Mouse (Mus musculus) hindbrain, embryonic 14.5 days (tissue): Measurements from ENCODE around the gene Zfp988. TPM values are rescaled to one million over a fixed set of nuclear protein-coding genes. Genes with fewer than 3 reads are reported as not detected.
"Not testable (repeated sequence)": the region's sequence is repeated elsewhere in the genome, so short reads cannot be mapped to it uniquely, and the experiment has no call there.

Source experiments
- ATAC-seq: fragments of 200-750 bp; cut with Nextera tagmentation; 2 replicates; pipeline ENCODE4 v1.8.0; 2017; ENCODE audit warnings: moderate number of reproducible peaks, mild to moderate bottlenecking, moderate TSS enrichment, moderate library complexity; ENCODE audit not compliant: low FRiP score
- DNase-seq: peaks from one replicate; pipeline ENCODE4 v3.0.0-alpha.2; 2015; ENCODE audit warnings: low spot score
- H3K27ac ChIP-seq: fragments of 300-500 bp; sonication (generic); 2 replicates; pipeline ENCODE4 v1.5.1; 2014; ENCODE audit warnings: mild to moderate bottlenecking, moderate library complexity
- H3K27me3 ChIP-seq: fragments of 300-500 bp; sonication (generic); 2 replicates; pipeline ENCODE4 v1.6.1; 2014; ENCODE audit warnings: mild to moderate bottlenecking, low read length, mixed read lengths; ENCODE audit not compliant: control insufficient read depth, insufficient read depth
- H3K36me3 ChIP-seq: fragments of 300-500 bp; sonication (generic); replicated peaks from 2 replicates; pipeline ENCODE4 v1.6.1; 2014; ENCODE audit not compliant: control insufficient read depth, insufficient read depth
- H3K4me1 ChIP-seq: fragments of 300-500 bp; sonication (generic); replicated peaks from 2 replicates; pipeline ENCODE4 v1.6.1; 2014; ENCODE audit warnings: antibody characterized with exemption, low read length, mixed read lengths; ENCODE audit not compliant: control insufficient read depth, insufficient read depth
- H3K4me2 ChIP-seq: fragments of 300-500 bp; sonication (generic); replicated peaks from 2 replicates; pipeline ENCODE4 v1.6.1; 2014; ENCODE audit warnings: mild to moderate bottlenecking, moderate library complexity
- H3K4me3 ChIP-seq: fragments of 300-500 bp; sonication (generic); replicated peaks from 2 replicates; pipeline ENCODE4 v1.5.1; 2014; ENCODE audit warnings: mild to moderate bottlenecking, low read length
- H3K9ac ChIP-seq: fragments of 300-500 bp; sonication (generic); 2 replicates; pipeline ENCODE4 v1.6.1; 2014
- H3K9me3 ChIP-seq: fragments of 300-500 bp; sonication (generic); 2 replicates; pipeline ENCODE4 v1.6.1; 2016; ENCODE audit warnings: low read length; ENCODE audit not compliant: control insufficient read depth
- WGBS: fragments of 180-500 bp; shearing (Covaris S2); extraction: QIAGEN DNeasy Blood & Tissue Kit; methylation state at CpG from one replicate; pipeline ENCODE4 v1.1.7; 2014; 5-methylcytosine and 5-hydroxymethylcytosine counted together
- polyA plus RNA-seq: library from polyadenylated mRNA; unstranded; fragments of >200 nt; fragmentation: Nextera tagmentation; extraction: Ambion mirVana; gene quantifications from 2 replicates; pipeline ENCODE4 v1.2.1, GENCODE M21; 2014

Gene Zfp988
- polyA plus RNA-seq, 1 experiment from 2014 or later, result 0.19 TPM

GRCm38 (mm10) chr4:147383199-147383598 lies 77.7 kb downstream of the Zfp988 start:
- not testable (repeated sequence) for H3K4me3 ChIP-seq, ATAC-seq, H3K27me3 ChIP-seq, H3K9me3 ChIP-seq, H3K9ac ChIP-seq, H3K27ac ChIP-seq, H3K36me3 ChIP-seq, DNase-seq, H3K4me2 ChIP-seq, H3K4me1 ChIP-seq
- 78% methylated on average over 2 of the region's 4 CpGs for WGBS

Other genes starting within 250 kb of the Zfp988 start
- gene Zfp991, start 173.6 kb upstream of the Zfp988 start, polyA plus RNA-seq, result 8.6 and 8.8 TPM in 2 replicates
- gene Zfp978, start 55.6 kb downstream of the Zfp988 start, polyA plus RNA-seq, result not detected in 2 replicates
- 7.2 and 7.7 TPM in 2 replicates for gene Zfp982, start 186.7 kb downstream of the Zfp988 start, polyA plus RNA-seq
- gene Gm16503, start 234.5 kb downstream of the Zfp988 start, polyA plus RNA-seq, result 0.48 and 0.80 TPM in 2 replicates
- gene Zfp985, start 247.6 kb downstream of the Zfp988 start, polyA plus RNA-seq, result 0.07 and 0.09 TPM in 2 replicates